8 mouse cellular contexts compared by ENCODE assay signal in genomic region chr11:98329081-98329959, GRCm38 (mm10). TPM values are rescaled to one million over a fixed set of nuclear protein-coding genes. Genes with fewer than 3 reads are reported as not detected.
DNase-seq lines count a peak whose midpoint lies in the region; ATAC-seq and TF ChIP-seq lines count a peak whose summit lies in the region.

Neurod2 (minus strand) TSS chr11:98329648.

- no peak for DNase-seq in gastrocnemius, adult 2 months
- no peak for DNase-seq in gastrocnemius, postnatal 14 days
- peak; percentile 97 for DNase-seq in brain, adult 2 months (ENCODE audit: low read depth, low spot score)
- DNase-seq in left cerebral cortex, postnatal 25 days (ENCODE audit: low spot score in 2 of 2) = peak; percentile 74 to 90
- DNase-seq in right cerebral cortex, postnatal 10 days (ENCODE audit: low spot score in 2 of 2) = peak; percentile 90 to 95
- DNase-seq in natural killer cell, adult 2 months (ENCODE audit: low spot score in 2 of 2) = no peak
- no peak for DNase-seq in thymus, postnatal 25 days

- ATAC-seq in forebrain, embryonic 15.5 days (replicated peaks) = peak; percentile 84

- H3K4me1 ChIP-seq in forebrain, embryonic 15.5 days = peaks cover 48% of the 10 kb centered on the region

- H3K9ac ChIP-seq in forebrain, embryonic 15.5 days (replicated peaks) = peak within 1 kb of the TSS; percentile 64

- WGBS in forebrain, embryonic 15.5 days = under 1% methylated on average over 38 of the region's 38 CpGs

- H3K4me2 ChIP-seq in forebrain, embryonic 15.5 days (replicated peaks) = peak within 1 kb of the TSS; percentile 40

- H3K4me3 ChIP-seq in gastrocnemius, adult 2 months = peak within 1 kb of the TSS; percentile 50
- H3K4me3 ChIP-seq in forebrain, embryonic 15.5 days = peak within 1 kb of the TSS; percentile 48

- intact Hi-C loops in gastrocnemius, adult 2 months (cut with DNase I) = no loop called here
- intact Hi-C loops in gastrocnemius, postnatal 14 days (cut with DNase I; ENCODE audit: low total_unique reads) = no loop called here
- intact Hi-C loops in left cerebral cortex, postnatal 25 days (cut with DNase I) = no loop called here

- H3K9me3 ChIP-seq in forebrain, embryonic 15.5 days = no peaks in the 10 kb centered on the region

- H3K27ac ChIP-seq in gastrocnemius, adult 2 months = no peak within 1 kb of the TSS
- H3K27ac ChIP-seq in forebrain, embryonic 15.5 days (replicated peaks) = peak within 1 kb of the TSS; percentile 97

- peaks cover 64% of the 10 kb centered on the region for H3K27me3 ChIP-seq in forebrain, embryonic 15.5 days

- TF ChIP-seq CTCF in gastrocnemius, adult 2 months (IDR thresholded peaks at IDR 0.05) = no peak

- H3K36me3 ChIP-seq in forebrain, embryonic 15.5 days = no peaks in the 10 kb centered on the region

RNA-seq across cellular contexts. Expression of gene Neurod2, which starts in this region (rescaled TPM):
- total RNA-seq in gastrocnemius, adult 2 months (2021) = not detected
- total RNA-seq in gastrocnemius, postnatal 14 days (2021) = not detected
- 142 and 148 TPM in 2 replicates for polyA plus RNA-seq in forebrain, embryonic 15.5 days (2015; fragmentation: Nextera tagmentation; extraction: Ambion mirVana)
- 10 to 100 TPM; 57.3 to 64.3 TPM for total RNA-seq in left cerebral cortex, postnatal 25 days (2021)

Comparison
In these comparisons a context has a peak if more than half of its experiments do, and no peak if none do; other contexts are left out.
1. RNA of gene Neurod2 (total RNA-seq): 57.3 to 64.3 TPM in left cerebral cortex, postnatal 25 days; not detected in gastrocnemius, postnatal 14 days and not detected in gastrocnemius, adult 2 months; every median in the first group is over 10 times any median in the second.
2. DNase-seq: peak in brain, adult 2 months (single experiment), left cerebral cortex, postnatal 25 days (2 of 2) and right cerebral cortex, postnatal 10 days (2 of 2); none in gastrocnemius, adult 2 months (single experiment), gastrocnemius, postnatal 14 days (single experiment), natural killer cell, adult 2 months (0 of 2) and thymus, postnatal 25 days (single experiment).